Mouse (Mus musculus) layer of hippocampus, postnatal 14 days (tissue): ENCODE data around the gene Mut. TPM values are rescaled to one million over a fixed set of nuclear protein-coding genes. Genes with fewer than 3 reads are reported as not detected.

ENCODE experiments used
- DNase-seq, 2 experiments: peaks; one replicate each; pipeline ENCODE4 v3.0.0; 2021 to 2022; ENCODE audit warnings: low spot score in 2 of 2, mixed read lengths in 1 of 2
- long read RNA-seq, 2 experiments: library from polyadenylated mRNA; stranded (forward); transcript quantifications; one replicate each; pipeline ENCODE4 v2.0.0; 2021
- total RNA-seq, 2 experiments: library from RNA; stranded (reverse); gene quantifications; 2 replicates each; pipeline ENCODE4 v1.2.3; 2021

Mut gene
- total RNA-seq = 10 to 100 TPM; 39.9 to 46.2 TPM
- long read RNA-seq, experiment 1, transcript Mut-201 (13 exons, 3,674 nt) = major isoform, 28 of 34 reads
- long read RNA-seq, experiment 1, partial matches to known transcripts = 3 of 34 reads
- long read RNA-seq, experiment 1, other reads (novel, unspliced or antisense) = 3 of 34 reads
- long read RNA-seq, experiment 2, transcript Mut-201 (13 exons, 3,674 nt) = major isoform, 29 of 45 reads
- long read RNA-seq, experiment 2, partial matches to known transcripts = 3 of 45 reads
- long read RNA-seq, experiment 2, other reads (novel, unspliced or antisense) = 13 of 45 reads

DNA sequence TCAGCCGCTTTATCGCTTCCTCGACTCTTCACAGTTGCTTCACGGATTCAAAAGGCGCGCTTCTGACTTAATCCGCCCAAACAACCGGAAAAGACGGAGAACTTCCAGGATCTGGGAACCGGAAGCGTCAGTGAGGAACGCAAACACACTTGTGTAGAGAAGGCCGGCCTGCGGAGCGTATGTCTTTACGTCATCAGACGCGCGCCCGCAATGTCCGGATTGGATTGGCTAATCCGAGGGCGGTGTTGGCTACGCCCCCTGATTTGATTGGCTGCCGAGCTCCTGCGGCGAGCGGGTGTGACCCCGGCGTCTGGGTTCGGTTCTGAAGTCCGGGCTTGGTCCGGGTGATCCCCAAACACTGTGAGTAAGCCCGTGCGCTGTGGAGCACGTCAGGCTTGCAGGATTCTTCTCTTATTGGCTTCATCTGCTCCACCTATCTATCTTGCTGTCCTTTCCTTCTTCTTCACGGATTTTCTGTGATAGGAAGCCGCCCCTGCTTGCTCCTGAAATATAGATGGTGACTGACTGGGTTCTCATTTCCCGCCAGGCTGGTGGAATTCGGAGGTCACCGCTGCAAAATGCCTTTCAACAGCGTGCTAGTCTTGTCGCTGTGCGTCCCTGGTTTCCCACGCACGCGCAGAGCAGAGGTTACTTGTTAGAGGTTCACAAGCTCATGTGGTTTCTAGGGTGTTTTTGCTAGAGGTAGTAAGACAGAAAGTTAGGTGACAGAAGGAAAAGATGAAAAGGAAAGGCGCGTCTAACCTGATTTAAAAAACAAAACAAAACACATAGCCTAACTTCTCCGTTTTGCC is at the start of gene Mut, which contains the start of gene Cenpq:
Mut (plus strand) TSS at position 266 of the 812 bp plus-strand sequence.
Cenpq (minus strand) TSS at position 628 of the 812 bp plus-strand sequence.
- DNase-seq = peak; percentile 99 to 100

DNA sequence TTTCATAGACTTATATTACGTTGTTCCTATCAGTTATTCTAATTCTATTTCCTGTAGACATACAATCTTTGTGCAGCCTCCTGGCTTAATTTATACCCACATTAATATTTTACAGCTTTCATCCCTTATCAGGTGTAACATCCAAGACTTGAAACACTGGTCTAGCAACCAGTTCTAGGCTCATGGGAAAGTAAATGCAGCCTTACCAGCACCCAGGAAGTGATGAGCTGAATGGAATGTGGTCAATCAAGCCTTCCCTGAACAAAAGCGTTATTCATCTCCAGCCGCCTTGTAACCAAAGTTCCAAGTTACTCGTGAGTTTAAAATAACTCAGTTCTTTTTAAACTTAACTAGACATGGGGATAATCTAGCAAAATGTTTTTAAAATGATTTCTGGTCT is 49.3 kb upstream of the Mut start:
- DNase-seq = no peak

DNA sequence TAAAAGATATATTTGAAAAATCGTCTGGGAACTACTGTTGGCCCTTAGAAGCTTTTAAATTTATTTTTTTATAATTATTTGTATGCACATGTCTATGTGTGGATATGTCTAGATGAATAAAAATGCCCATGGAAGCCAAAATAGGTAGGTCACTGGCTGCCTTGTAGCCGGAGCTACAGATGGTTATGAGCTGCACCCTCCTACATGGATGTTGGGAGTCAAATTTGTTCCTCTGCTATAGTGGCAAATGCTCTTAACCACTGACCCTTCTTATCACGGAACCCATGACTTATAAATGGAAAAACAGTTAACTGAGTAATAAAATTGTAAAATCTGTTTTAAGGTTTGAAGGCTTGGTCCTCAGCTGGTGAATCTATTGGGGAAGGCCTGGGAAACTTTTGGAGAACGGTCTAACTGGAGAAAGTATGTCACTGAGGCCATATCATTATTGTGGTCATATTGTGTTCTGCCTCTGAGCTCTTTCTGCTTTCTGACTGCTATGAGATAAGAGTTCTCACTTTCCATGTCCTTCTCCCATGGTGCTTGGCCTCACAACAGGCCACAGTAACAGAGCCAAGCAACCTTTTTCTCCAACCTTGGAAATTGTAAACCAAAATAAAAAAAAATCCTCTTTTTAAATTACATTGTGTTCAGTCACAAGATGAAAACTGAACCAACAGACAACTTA is 46.5 kb upstream of the Mut start:
- no peak for DNase-seq

DNA sequence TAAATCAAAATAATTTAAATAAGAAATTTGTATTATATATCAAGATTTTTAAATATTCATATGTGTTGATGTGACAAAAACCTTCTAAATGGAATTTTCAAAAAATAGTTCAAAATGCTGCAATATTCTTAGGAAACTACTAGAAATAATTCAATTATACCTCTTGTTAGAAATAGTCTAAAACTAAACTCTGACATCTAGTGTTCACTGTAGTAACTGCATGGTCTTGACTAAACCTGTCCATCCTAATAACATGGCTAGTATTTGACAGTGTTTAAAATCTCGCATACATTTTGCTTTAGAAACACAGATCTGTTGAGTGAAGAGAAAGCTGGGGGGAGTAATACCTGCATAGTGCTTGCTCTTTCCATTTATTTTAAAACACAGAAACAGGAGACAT is 37.6 kb upstream of the Mut start:
- DNase-seq = peak in 1 of 2 experiments; percentile 46

DNA sequence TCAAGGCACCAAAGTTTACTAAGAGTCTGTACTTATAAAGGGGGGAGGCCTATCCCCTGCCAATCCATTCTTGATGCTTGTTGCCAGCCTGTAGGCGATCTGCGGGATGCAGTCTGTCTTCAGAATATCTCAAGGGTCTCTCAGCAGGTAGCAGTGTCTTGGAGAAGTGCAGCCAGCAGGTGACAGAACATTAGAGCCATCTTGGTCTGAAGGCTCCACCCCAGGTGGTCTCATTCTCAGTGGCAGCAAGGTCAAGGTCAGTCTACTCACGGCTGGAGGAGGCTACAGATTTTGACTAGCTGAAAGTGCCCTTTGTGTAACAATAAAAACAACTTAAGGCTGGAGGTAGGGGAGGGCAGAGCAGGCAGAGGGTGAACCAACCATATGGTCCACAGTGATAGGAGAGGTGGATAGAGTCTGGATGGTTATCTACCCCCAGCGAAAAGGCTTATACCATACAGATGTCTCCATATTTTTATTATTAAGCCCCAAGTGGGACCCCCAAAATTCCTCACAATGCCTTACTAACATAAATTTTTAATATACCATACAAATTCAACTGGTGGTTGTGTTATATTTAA is 34.6 kb upstream of the Mut start:
- no peak for DNase-seq

DNA sequence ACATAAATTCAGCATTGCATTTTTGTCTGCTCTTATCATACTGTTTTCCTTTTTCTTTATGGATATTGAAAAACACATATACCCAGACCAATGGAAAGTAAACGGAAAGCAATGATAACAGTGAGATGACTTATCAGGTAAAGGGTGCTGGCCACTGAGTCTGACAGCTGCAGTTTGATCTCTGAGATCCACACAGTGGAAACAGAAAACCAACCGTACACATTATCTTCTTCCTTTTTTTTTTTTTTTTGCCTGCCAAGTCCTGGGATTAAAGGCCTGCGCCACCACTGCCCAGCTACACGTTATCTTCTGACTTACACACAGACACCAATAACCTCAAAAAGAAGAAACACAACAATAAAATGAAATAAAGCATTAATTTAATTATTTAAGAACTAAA is 31.1 kb upstream of the Mut start:
- no peak for DNase-seq

DNA sequence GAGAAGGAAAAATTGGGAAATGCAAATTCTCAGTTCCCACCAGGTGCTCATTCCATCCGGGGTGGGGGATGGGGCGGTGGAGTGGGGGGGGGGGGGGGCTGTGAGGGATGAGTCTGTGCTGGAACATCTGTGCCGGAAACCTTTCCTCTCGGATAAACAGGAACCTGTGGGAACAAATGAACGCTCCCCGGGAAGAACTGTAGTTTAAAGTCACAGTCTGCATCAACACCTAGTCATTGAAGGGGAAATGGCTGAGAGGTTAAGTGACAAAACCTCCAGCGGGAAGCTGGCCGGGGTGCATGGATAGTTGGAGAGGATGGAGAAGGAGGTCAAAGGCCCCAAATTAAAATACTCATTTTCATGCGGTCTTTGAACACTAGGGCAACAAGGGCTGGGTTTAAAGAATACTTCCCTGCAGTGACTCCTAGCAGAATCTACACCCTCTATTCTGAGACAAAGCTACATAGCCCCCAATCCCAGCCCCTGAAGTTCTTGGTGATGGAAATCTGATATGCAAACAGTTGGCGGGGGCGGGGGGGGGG is 30.4 kb upstream of the Mut start:
- DNase-seq = no peak

DNA sequence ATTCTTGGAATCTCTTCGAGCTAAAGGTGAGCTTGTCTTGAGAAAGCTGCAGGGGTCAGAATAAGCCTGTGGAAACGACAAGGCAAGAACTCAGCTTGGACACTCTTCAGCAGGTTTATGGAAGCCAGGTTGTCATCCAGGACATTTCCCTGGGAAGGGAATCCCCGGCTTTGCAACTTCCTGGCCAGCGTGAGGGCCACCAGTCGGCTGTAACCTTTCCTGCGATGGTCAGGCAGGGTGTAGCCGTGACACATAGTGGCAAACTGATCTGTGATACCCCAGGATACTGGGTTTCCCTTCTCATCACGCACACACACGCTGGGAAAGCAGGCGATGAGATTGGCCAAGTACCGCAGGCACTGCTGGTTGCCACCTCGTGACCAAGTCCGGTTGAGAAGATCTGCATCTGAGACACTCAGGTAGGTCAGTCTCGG is 29.7 kb upstream of the Mut start:
- DNase-seq = no peak

DNA sequence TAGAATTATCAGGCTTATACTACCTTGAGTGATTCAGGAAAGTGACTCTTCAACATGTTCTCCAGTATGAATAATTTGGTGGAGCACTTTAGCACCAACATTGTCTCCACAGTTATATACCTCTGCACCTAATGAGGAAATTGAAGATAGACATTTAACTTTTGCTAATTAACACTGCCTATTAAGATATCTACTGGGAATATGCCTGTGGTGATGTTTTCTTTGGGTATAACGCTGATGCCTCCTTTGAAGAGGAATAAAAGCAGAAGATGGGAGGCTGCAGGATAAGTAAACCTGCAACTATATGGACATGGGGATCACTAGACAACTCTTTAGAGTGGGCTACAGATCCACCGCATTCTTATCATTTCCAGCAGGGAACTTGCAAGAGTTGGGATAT is 20.2 kb upstream of the Mut start, which contains the start of gene Glyatl3:
Glyatl3 (minus strand) TSS at position 101 of the 400 bp plus-strand sequence.
- no peak for DNase-seq

DNA sequence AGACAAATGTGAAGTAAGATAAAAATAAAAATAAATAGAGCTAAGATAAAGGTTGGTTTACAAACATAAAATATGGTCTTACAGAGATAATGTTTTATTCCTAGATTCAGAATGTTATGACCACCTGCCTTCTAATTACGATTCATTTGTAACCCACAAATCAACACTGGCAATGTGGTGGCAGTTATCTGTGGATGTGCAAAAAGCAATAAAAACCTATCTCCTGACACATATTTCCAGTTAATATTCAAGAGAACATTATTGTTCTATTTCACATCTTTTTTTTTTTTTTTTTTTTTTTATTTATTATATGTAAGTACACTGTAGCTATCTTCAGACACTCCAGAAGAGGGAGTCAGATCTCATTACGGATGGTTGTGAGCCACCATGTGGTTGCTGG is 19.0 kb upstream of the Mut start:
- DNase-seq = no peak

DNA sequence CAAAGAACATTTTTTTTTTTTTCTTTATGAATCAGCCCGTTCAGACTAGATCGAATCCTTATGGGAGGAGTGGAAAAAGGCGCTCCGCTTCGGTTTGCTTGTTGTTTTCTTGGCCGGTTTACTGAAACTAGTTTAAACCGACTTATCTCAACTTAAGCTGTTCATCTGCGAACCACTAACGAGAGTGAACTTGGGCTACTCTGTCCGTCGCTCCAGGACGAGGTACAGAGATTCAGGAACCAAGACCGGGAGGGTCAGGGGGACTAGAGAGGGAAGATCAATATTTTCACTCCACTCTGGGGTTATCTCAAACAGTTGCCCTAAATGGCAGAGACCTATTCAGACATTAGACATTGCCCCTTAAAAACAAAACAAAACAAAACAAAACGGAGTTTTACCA is 500 bp upstream of the Mut start:
- DNase-seq = no peak

DNA sequence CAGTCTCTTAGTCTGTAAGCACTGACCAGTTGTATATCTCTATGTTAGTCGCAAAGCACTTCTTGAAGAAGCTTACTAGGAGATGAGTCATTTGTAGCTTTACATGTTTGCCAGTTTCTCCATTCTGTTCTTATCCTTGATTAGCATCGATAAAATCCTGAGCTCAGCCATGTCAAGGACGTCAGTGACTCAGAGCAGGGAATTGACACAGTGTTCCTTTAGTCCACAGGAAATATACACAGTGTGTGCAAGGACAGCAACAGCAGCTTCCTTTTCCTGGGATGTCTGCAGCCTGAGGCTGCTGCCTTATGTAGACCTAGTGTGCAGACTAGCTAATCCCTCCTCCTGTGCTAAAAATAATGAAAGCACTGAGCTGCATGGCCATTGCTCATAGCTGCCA is 14.0 kb downstream of the Mut start:
- DNase-seq = no peak

DNA sequence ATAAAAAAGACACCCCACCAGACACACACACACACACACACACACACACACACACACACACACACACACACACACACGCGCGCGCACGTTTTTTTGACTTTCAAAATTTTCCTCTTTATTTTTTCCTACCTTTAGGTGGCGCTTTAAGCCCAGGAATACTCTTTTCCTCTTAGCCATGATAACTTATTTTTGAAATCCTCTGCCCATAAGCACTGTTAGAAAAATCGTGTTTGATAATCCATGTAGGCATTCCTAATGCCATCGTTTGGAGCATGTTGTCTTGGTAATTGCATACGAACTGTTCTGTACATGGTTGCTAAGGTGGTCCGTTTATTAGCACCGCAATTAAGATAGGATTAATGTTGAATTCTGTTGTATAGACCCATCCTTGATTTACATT is 43.4 kb downstream of the Mut start:
- DNase-seq = peak in 1 of 2 experiments; percentile 24

DNA sequence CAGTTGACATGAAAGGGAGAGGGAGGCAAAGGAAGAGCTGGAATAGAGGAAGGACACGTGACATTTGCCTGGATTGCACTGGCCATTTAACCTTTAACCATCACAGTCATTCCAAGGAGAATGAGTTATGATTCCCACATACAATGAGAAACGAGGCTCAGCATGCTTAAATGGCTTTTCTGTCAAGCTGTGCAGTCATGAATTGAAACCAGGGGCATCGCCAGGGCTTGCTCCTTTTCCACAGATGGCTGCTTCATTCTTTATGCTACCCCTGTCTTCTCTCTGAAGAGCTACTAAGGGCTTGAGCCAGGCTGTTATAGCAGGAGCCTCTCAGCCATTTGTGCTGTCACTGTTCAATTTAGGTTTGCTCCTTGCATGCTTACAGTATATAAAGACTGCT is 57.6 kb downstream of the Mut start:
- DNase-seq = no peak

Other genes with a start within 250 kb of the Mut start
- gene Esp1, start 207.6 kb upstream of the Mut start, total RNA-seq = not detected
- not detected for gene Crisp2, start 127.7 kb upstream of the Mut start, total RNA-seq
- not detected for gene Rhag, start 123.6 kb upstream of the Mut start, total RNA-seq
- under 1 TPM in 1 of 2 experiments, not detected in 1; 0.28 TPM for gene 9130008F23Rik, start 54.1 kb upstream of the Mut start, total RNA-seq
- not detected for gene Glyatl3, start 20.3 kb upstream of the Mut start, total RNA-seq
- gene Cenpq, start 362 bp downstream of the Mut start, total RNA-seq = 1 to 10 TPM; 4.3 to 4.7 TPM